Mouse (Mus musculus) limb, embryonic 12.5 days (tissue): ENCODE measurements around the gene Ino80d. TPM values are rescaled to one million over a fixed set of nuclear protein-coding genes. Genes with fewer than 3 reads are reported as not detected.

Source experiments
- ATAC-seq: fragments of 200-750 bp; cut with Nextera tagmentation; 2 replicates; pipeline ENCODE4 v1.8.0; 2017; ENCODE audit warnings: low read depth, moderate TSS enrichment; ENCODE audit not compliant: insufficient number of reproducible peaks, insufficient read depth, low FRiP score, low TSS enrichment
- H3K27ac ChIP-seq: fragments of 300-500 bp; sonication (generic); 2 replicates; pipeline ENCODE4 v1.5.1; 2016; ENCODE audit warnings: mild to moderate bottlenecking, moderate library complexity
- H3K27me3 ChIP-seq: fragments of 300-500 bp; sonication (generic); 2 replicates; pipeline ENCODE4 v1.6.1; 2016; ENCODE audit warnings: mild to moderate bottlenecking, moderate library complexity
- H3K36me3 ChIP-seq: fragments of 300-500 bp; sonication (generic); 2 replicates; pipeline ENCODE4 v1.6.1; 2016; ENCODE audit warnings: mild to moderate bottlenecking, moderate library complexity
- H3K4me1 ChIP-seq: fragments of 300-500 bp; sonication (generic); replicated peaks from 2 replicates; pipeline ENCODE4 v1.6.1; 2016
- H3K4me2 ChIP-seq: fragments of 300-500 bp; sonication (generic); 2 replicates; pipeline ENCODE4 v1.6.1; 2016; ENCODE audit warnings: mild to moderate bottlenecking, moderate library complexity
- H3K4me3 ChIP-seq: fragments of 300-500 bp; sonication (generic); replicated peaks from 2 replicates; pipeline ENCODE4 v1.5.1; 2016; ENCODE audit warnings: mild to moderate bottlenecking
- H3K9ac ChIP-seq: fragments of 300-500 bp; sonication (generic); replicated peaks from 2 replicates; pipeline ENCODE4 v1.6.1; 2016; ENCODE audit warnings: mild to moderate bottlenecking, moderate library complexity
- H3K9me3 ChIP-seq: fragments of 300-500 bp; sonication (generic); 2 replicates; pipeline ENCODE4 v1.6.1; 2016; ENCODE audit warnings: mild to moderate bottlenecking, moderate library complexity
- WGBS: fragments of 180-500 bp; shearing (Covaris S2); methylation state at CpG from one replicate; pipeline ENCODE4 v1.1.7; 2016; 5-methylcytosine and 5-hydroxymethylcytosine counted together
- polyA plus RNA-seq: library from polyadenylated mRNA; unstranded; fragments of >200 nt; fragmentation: Nextera tagmentation; extraction: Ambion mirVana; gene quantifications from 2 replicates; pipeline ENCODE4 v1.2.1, GENCODE M21; 2016

The Ino80d gene
- polyA plus RNA-seq, 1 experiment from 2014 or later: 9.9 TPM

DNA sequence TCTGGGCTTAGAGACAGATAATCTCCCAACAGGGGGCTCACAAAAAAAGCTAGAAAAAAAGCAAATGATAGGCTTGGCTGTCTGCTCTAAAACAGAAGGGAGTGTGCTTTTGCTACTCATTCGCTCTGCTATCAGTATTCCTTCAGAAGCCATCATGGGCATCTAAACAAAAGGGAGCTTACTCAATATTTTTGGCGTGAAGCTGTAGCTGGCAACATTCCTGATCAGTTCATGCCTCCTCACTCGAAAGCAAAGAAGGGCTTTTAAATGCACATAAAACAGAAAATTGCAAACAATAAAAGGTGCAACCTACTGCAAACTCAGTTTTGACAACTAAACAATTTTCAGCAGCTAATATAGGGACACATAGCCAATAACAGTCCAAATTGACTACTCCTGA lies 59.1 kb downstream of the Ino80d start:
- Histone ChIP-seq H3K4me2 (no peak overlapping the region), H3K27me3 (no peaks in the 10 kb centered on the region), H3K9ac (no peak overlapping the region), H3K4me3 (no peak overlapping the region), H3K9me3 (no peaks in the 10 kb centered on the region), H3K36me3 (peaks cover 65% of the 10 kb centered on the region), H3K27ac (no peak overlapping the region), H3K4me1 (no peaks in the 10 kb centered on the region)
- 84% methylated on average over 3 of the region's 3 CpGs for WGBS
- no peak for ATAC-seq

- Histone ChIP-seq H3K27me3 (no peaks in the 10 kb centered on the region), H3K9me3 (no peaks in the 10 kb centered on the region), H3K4me1 (no peaks in the 10 kb centered on the region), H3K36me3 (peaks cover 48% of the 10 kb centered on the region), H3K4me2 (no peak overlapping the region), H3K9ac (no peak overlapping the region), H3K27ac (no peak overlapping the region), H3K4me3 (no peak overlapping the region)
- ATAC-seq: no peak
- 86% methylated on average over 8 of the region's 8 CpGs for WGBS
These were observed 63.6 kb downstream of the Ino80d start for GRCm38 (mm10) chr1:63050866-63051265.

DNA sequence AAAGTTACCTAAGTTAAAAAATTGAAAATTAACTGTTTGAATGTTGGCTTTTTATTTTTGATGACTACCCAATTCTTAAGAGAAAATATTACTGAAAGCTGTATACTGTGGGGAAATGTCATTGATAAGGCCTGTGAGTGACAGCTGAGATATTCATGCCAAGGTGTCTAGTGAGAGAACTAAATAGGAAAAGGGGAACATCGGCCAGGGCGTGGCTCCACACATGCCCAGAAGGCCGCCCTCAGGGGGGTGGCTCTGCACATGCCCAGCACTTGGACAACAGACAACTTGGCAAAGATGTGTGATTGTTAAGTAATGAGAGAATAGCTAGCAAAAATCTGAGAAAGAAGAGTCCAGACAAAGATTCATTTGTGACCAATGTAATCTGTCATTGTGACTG lies 64.5 kb downstream of the Ino80d start:
- no peak overlapping the region for H3K4me3 ChIP-seq

GRCm38 (mm10) chr1:63047983-63048382 lies 66.5 kb downstream of the Ino80d start:
- no peak overlapping the region for H3K4me2 ChIP-seq
- WGBS: 87% methylated on average over 6 of the region's 6 CpGs
- no peak for ATAC-seq
- no peaks in the 10 kb centered on the region for H3K9me3 ChIP-seq
- peaks cover 31% of the 10 kb centered on the region for H3K36me3 ChIP-seq
- no peak overlapping the region for H3K9ac ChIP-seq
- H3K4me3 ChIP-seq: no peak overlapping the region
- H3K27ac ChIP-seq: no peak overlapping the region
- no peaks in the 10 kb centered on the region for H3K4me1 ChIP-seq
- H3K27me3 ChIP-seq: no peaks in the 10 kb centered on the region

More for the DNA sequence above, 64.5 kb downstream of the Ino80d start:
- H3K4me2 ChIP-seq: no peak overlapping the region
- no peak for ATAC-seq
- H3K27ac ChIP-seq: no peak overlapping the region
- 92% methylated on average over 3 of the region's 3 CpGs for WGBS
- H3K9ac ChIP-seq: no peak overlapping the region
- peaks cover 41% of the 10 kb centered on the region for H3K36me3 ChIP-seq
- no peaks in the 10 kb centered on the region for H3K4me1 ChIP-seq
- H3K9me3 ChIP-seq: no peaks in the 10 kb centered on the region
- no peaks in the 10 kb centered on the region for H3K27me3 ChIP-seq

- Histone ChIP-seq H3K36me3 (no peaks in the 10 kb centered on the region), H3K4me2 (no peak overlapping the region), H3K27ac (no peak overlapping the region), H3K9me3 (no peaks in the 10 kb centered on the region), H3K4me3 (no peak overlapping the region), H3K27me3 (no peaks in the 10 kb centered on the region), H3K4me1 (no peaks in the 10 kb centered on the region), H3K9ac (no peak overlapping the region)
- ATAC-seq: no peak
- 88% methylated on average over 3 of the region's 3 CpGs for WGBS
These were observed 81.5 kb downstream of the Ino80d start for GRCm38 (mm10) chr1:63032929-63033328.

DNA sequence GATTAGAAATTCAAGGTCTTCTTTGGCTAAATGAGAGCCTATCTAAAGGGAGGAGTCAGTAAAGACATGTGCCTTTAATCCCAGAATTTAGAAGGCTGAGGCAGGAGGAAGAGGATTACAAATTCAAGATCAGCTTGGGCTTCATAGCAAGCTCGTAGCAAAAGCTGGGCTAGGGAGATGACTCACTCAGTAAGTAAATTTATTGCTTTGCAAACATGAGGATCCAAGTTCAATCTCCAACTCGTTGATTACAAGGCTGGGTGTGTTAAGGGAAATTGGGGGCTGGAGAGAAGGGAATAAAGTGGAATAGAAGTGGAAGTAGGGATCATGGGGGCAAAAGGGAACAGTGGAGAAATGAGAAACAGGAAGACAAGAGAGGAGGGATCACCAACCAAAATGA lies 94.6 kb downstream of the Ino80d start:
- Histone ChIP-seq H3K4me3 (no peak overlapping the region), H3K4me1 (no peaks in the 10 kb centered on the region), H3K9me3 (no peaks in the 10 kb centered on the region), H3K27ac (no peak overlapping the region), H3K9ac (no peak overlapping the region), H3K27me3 (no peaks in the 10 kb centered on the region), H3K36me3 (no peaks in the 10 kb centered on the region), H3K4me2 (no peak overlapping the region)
- ATAC-seq: no peak
- 53% methylated on average over 2 of the region's 2 CpGs for WGBS

DNA sequence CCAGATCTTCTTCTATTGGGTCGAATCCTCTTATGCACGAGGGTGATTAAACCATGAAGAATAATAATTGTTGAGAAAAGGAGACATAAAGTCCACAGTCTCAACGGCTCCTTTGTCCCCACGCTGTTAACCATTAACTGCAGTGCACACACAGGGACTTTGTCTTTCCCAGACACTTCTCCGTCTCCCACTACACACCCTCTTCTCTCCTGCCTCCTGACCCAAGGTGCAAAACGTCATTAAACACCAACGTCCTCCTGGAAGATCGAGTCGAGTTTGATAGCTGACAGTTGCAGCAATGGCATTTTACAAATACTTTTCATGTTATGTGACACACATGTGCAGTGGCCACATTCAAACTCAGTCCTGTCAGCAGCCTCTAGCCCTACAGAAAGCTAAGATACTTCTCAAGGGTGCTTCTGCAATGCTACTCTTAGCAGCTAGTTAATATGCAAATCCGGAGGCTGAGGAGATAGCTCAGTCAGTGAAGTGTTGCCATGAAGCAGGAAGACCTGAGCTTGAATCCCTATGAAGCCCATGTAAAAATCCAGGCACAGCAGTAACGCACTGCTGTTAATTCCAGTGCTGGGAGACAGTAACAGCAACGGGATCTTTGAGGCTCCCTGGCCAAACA lies 109.3 kb downstream of the Ino80d start:
- no peak overlapping the region for H3K27ac ChIP-seq
- no peak for ATAC-seq
- H3K27me3 ChIP-seq: no peaks in the 10 kb centered on the region
- no peaks in the 10 kb centered on the region for H3K36me3 ChIP-seq
- WGBS: 57% methylated on average over 12 of the region's 12 CpGs
- no peak overlapping the region for H3K9ac ChIP-seq
- H3K4me3 ChIP-seq: no peak overlapping the region
- H3K4me1 ChIP-seq: no peaks in the 10 kb centered on the region
- no peaks in the 10 kb centered on the region for H3K9me3 ChIP-seq
- no peak overlapping the region for H3K4me2 ChIP-seq

- Histone ChIP-seq H3K9me3 (no peaks in the 10 kb centered on the region), H3K4me2 (no peak overlapping the region), H3K36me3 (no peaks in the 10 kb centered on the region), H3K4me3 (no peak overlapping the region), H3K27me3 (no peaks in the 10 kb centered on the region), H3K27ac (no peak overlapping the region), H3K4me1 (no peaks in the 10 kb centered on the region), H3K9ac (no peak overlapping the region)
- no peak for ATAC-seq
- 73% methylated on average over 3 of the region's 3 CpGs for WGBS
These were observed 112.6 kb downstream of the Ino80d start for GRCm38 (mm10) chr1:63001874-63002273.

GRCm38 (mm10) chr1:62993348-62993747 lies 121.1 kb downstream of the Ino80d start:
- H3K9me3 ChIP-seq: no peaks in the 10 kb centered on the region
- H3K4me1 ChIP-seq: no peaks in the 10 kb centered on the region
- H3K4me3 ChIP-seq: no peak overlapping the region
- H3K27me3 ChIP-seq: no peaks in the 10 kb centered on the region
- no peak for ATAC-seq
- 27% methylated on average over 1 of the region's 1 CpGs for WGBS
- no peaks in the 10 kb centered on the region for H3K36me3 ChIP-seq
- no peak overlapping the region for H3K4me2 ChIP-seq
- no peak overlapping the region for H3K9ac ChIP-seq
- H3K27ac ChIP-seq: no peak overlapping the region

GRCm38 (mm10) chr1:62992648-62993047 lies 121.8 kb downstream of the Ino80d start:
- no peak for ATAC-seq
- Histone ChIP-seq H3K9ac (no peak overlapping the region), H3K27me3 (no peaks in the 10 kb centered on the region), H3K9me3 (no peaks in the 10 kb centered on the region), H3K4me1 (no peaks in the 10 kb centered on the region), H3K4me2 (no peak overlapping the region), H3K27ac (no peak overlapping the region), H3K36me3 (no peaks in the 10 kb centered on the region), H3K4me3 (no peak overlapping the region)
- 81% methylated on average over 5 of the region's 5 CpGs for WGBS

GRCm38 (mm10) chr1:62991021-62991420 lies 123.4 kb downstream of the Ino80d start:
- H3K4me3 ChIP-seq: no peak overlapping the region
- H3K4me2 ChIP-seq: no peak overlapping the region
- H3K9me3 ChIP-seq: no peaks in the 10 kb centered on the region
- H3K27ac ChIP-seq: no peak overlapping the region
- H3K36me3 ChIP-seq: no peaks in the 10 kb centered on the region
- 86% methylated on average over 10 of the region's 10 CpGs for WGBS
- H3K27me3 ChIP-seq: no peaks in the 10 kb centered on the region
- no peaks in the 10 kb centered on the region for H3K4me1 ChIP-seq
- H3K9ac ChIP-seq: no peak overlapping the region
- no peak for ATAC-seq

DNA sequence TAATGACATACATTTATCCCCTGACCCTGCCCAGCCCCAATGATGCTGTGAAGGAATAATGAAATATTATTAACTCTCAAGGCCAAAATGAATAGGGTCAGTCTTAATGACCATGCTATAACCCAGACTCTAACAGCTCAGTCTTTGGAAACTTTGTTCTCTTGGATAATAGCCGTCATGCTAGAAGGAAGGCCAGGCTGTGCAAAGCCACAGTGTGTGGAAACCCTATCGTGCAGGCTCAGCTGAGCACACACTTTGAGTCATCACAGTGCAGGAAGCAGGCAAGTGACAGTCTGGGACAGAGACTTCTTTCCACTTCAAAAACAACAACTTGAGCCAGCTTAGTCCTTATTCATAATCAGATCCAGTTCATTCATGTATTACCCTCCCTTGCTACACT lies 126.9 kb downstream of the Ino80d start:
- WGBS: 89% methylated on average over 2 of the region's 2 CpGs
- Histone ChIP-seq H3K4me1 (no peaks in the 10 kb centered on the region), H3K4me3 (no peak overlapping the region), H3K9ac (no peak overlapping the region), H3K9me3 (no peaks in the 10 kb centered on the region), H3K27ac (no peak overlapping the region), H3K27me3 (no peaks in the 10 kb centered on the region; the same call in 1 of the 2 replicates), H3K4me2 (no peak overlapping the region), H3K36me3 (no peaks in the 10 kb centered on the region)
- no peak for ATAC-seq
